8 mouse cellular contexts compared by ENCODE assay signal in the genomic region with DNA sequence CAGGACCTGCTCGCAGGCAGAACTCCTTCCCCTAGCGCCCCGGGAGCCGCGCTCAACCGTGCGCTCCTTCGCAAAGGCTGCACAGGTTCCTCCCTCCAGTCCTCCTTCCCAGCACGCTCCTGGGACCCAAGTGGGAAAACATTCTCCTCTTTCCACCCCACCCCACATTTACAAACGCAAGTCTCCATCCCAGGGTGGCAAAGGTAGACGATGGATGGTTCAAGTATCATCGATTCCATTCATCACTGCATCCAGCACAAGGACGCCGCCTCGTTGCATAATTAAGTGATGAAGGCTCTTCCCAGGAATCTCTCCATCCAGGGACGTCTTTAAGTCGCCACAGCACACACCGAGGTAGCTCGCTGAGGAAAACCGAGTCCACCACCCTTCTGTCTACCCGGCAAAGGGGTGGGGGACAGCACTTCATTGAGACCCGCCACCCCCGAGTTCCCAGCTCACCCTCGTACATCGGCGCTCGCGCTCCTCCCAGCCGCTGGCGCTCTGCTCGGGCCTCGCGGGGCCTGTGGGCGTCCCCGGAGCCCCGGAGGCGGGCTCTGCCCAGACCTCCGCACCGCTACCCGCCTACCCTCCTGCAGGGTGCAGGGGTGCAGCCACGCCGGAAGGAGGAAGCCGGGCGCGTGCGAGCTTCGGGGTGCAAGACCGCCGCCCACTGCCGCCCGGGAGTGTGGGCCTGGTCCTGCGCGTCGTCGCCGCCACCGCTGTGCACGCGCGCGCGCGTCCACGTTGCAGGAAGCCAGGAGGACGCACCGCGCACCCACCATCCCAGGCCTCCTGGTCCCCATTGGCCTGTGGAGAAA. TPM values are rescaled to one million over a fixed set of nuclear protein-coding genes. Genes with fewer than 3 reads are reported as not detected.
A peak's percentile ranks its signal among the peaks of the same experiment; 100 is the strongest.
DNase-seq lines count a peak whose midpoint lies in the region; ATAC-seq and TF ChIP-seq lines count a peak whose summit lies in the region.

Gene Chst10, minus strand, starts transcription at position 731 of the 818 bp plus-strand sequence.

- TF ChIP-seq CTCF in lung, embryonic 14.5 days (IDR thresholded peaks at IDR 0.05; ENCODE audit: low read depth), result no peak
- peak; percentile 64; the same call in 1 of the 2 replicates for TF ChIP-seq CTCF in thymus, adult 2 months (IDR thresholded peaks at IDR 0.05; ENCODE audit: borderline replicate concordance, control insufficient read depth, extremely low read depth, insufficient read depth, low read length, poor library complexity)

- TF ChIP-seq POLR2A in thymus, adult 2 months (IDR thresholded peaks at IDR 0.05; ENCODE audit: control insufficient read depth, extremely low read depth, insufficient read depth, low read length, poor library complexity), result peak; percentile 85

- peak; percentile 88 for ATAC-seq in frontal cortex, adult (ENCODE audit: low TSS enrichment)
- peak; percentile 79 to 89 for ATAC-seq in hematopoietic stem cell, adult 5-6 weeks (replicated peaks in 1 of 2; ENCODE audit: insufficient read depth in 1 of 2, low FRiP score in 2 of 2, low TSS enrichment in 1 of 2, low read depth in 1 of 2, poor library complexity in 2 of 2, severe bottlenecking in 2 of 2)
- ATAC-seq in lung, embryonic 14.5 days (ENCODE audit: insufficient read depth), result peak; percentile 97

- H3K9me3 ChIP-seq in lung, embryonic 14.5 days (ENCODE audit: low read depth, low read length), result no peaks in the 10 kb centered on the region

- peak; percentile 79 for DNase-seq in ES-CJ7 (ENCODE audit: low read depth, low spot score)
- DNase-seq in cerebellum, adult 9-10 months, result peak; percentile 84
- peak; percentile 37 for DNase-seq in layer of hippocampus, adult 9-10 months (ENCODE audit: low spot score)
- DNase-seq in lung, embryonic 14.5 days, result peak; percentile 86
- DNase-seq in ovary, adult 18-20 months (ENCODE audit: low spot score), result peak; percentile 63
- peak; percentile 95 for DNase-seq in thymus, adult 2 months

- WGBS in lung, embryonic 14.5 days, result under 1% methylated on average over 67 of the region's 67 CpGs
- 2% methylated on average over 67 of the region's 67 CpGs for WGBS in thymus, adult 2 months

- H3K4me2 ChIP-seq in lung, embryonic 14.5 days, result peak within 1 kb of the TSS; percentile 83

- H3K36me3 ChIP-seq in lung, embryonic 14.5 days (ENCODE audit: insufficient read depth), result no peaks in the 10 kb centered on the region
- no peaks in the 10 kb centered on the region; the same call in 1 of the 2 replicates for H3K36me3 ChIP-seq in thymus, adult 2 months (ENCODE audit: control insufficient read depth, insufficient read depth, low read length)

- peak within 1 kb of the TSS; percentile 60 for H3K4me3 ChIP-seq in lung, embryonic 14.5 days (ENCODE audit: low read depth, low read length)
- H3K4me3 ChIP-seq in thymus, adult 2 months (ENCODE audit: control insufficient read depth, insufficient read depth, low read length), result peak within 1 kb of the TSS; percentile 71

- H3K27ac ChIP-seq in lung, embryonic 14.5 days (ENCODE audit: low read depth), result peak within 1 kb of the TSS; percentile 42; the same call in 1 of the 2 replicates
- peak within 1 kb of the TSS; percentile 33; the same call in 1 of the 2 replicates for H3K27ac ChIP-seq in thymus, adult 2 months (ENCODE audit: control insufficient read depth, insufficient read depth, low read length)

- H3K27me3 ChIP-seq in lung, embryonic 14.5 days (ENCODE audit: insufficient read depth, low read length), result peaks cover 7% of the 10 kb centered on the region; the same call in 1 of the 2 replicates
- no peaks in the 10 kb centered on the region for H3K27me3 ChIP-seq in thymus, adult 2 months (ENCODE audit: control insufficient read depth, insufficient read depth, low read length)

- peak within 1 kb of the TSS; percentile 58 for H3K9ac ChIP-seq in lung, embryonic 14.5 days

- no peaks in the 10 kb centered on the region for H3K4me1 ChIP-seq in lung, embryonic 14.5 days (ENCODE audit: insufficient read depth)
- H3K4me1 ChIP-seq in thymus, adult 2 months (replicated peaks; ENCODE audit: control insufficient read depth, insufficient read depth, low read length), result peaks cover 15% of the 10 kb centered on the region

RNA-seq across cellular contexts. Expression of gene Chst10, which starts in this region (rescaled TPM):
- total RNA-seq in hematopoietic stem cell, adult 5-6 weeks (2017), result 1.6 and 2.4 TPM in 2 replicates
- polyA plus RNA-seq in lung, embryonic 14.5 days (2014; fragmentation: Nextera tagmentation; extraction: Ambion mirVana), result 2.2 and 3.9 TPM in 2 replicates
- 20.5 and 20.9 TPM in 2 replicates for polyA plus RNA-seq in thymus, adult 2 months (2012; rRNA removed)

Comparison
In these comparisons a context has a peak if more than half of its experiments do, and no peak if none do; other contexts are left out.
1. Peak in every context shown above with its lines: DNase-seq, ATAC-seq, H3K4me3 ChIP-seq and H3K27ac ChIP-seq.
2. DNase-seq: peak in every context shown above with its lines; median percentile 95 in thymus, adult 2 months; 86 in lung, embryonic 14.5 days; 84 in cerebellum, adult 9-10 months; 79 in ES-CJ7; 63 in ovary, adult 18-20 months; 37 in layer of hippocampus, adult 9-10 months.